Mouse (Mus musculus) liver, embryonic 16.5 days (tissue): ENCODE data around the gene Serac1. TPM values are rescaled to one million over a fixed set of nuclear protein-coding genes. Genes with fewer than 3 reads are reported as not detected.

Source experiments
- ATAC-seq: fragments of 200-750 bp; cut with Nextera tagmentation; 2 replicates; pipeline ENCODE4 v1.8.0; 2017; ENCODE audit warnings: low read depth, mild to moderate bottlenecking, moderate number of reproducible peaks, moderate library complexity
- H3K27ac ChIP-seq: fragments of 300-500 bp; sonication (generic); 2 replicates; pipeline ENCODE4 v1.5.1; 2014; ENCODE audit warnings: mild to moderate bottlenecking, low read length
- H3K27me3 ChIP-seq: fragments of 300-500 bp; sonication (generic); 2 replicates; pipeline ENCODE4 v1.6.1; 2014; ENCODE audit warnings: low read depth, low read length, mixed read lengths; ENCODE audit not compliant: control insufficient read depth, insufficient read depth
- H3K36me3 ChIP-seq: fragments of 300-500 bp; sonication (generic); 2 replicates; pipeline ENCODE4 v1.6.1; 2014; ENCODE audit warnings: mild to moderate bottlenecking; ENCODE audit not compliant: control insufficient read depth, insufficient read depth
- H3K4me1 ChIP-seq: fragments of 300-500 bp; sonication (generic); 2 replicates; pipeline ENCODE4 v1.6.1; 2014; ENCODE audit warnings: low read depth, low read length, mixed read lengths; ENCODE audit not compliant: control insufficient read depth
- H3K4me2 ChIP-seq: fragments of 300-500 bp; sonication (generic); 2 replicates; pipeline ENCODE4 v1.6.1; 2014; ENCODE audit warnings: low read depth, low read length, mixed read lengths
- H3K4me3 ChIP-seq: fragments of 300-500 bp; sonication (generic); 2 replicates; pipeline ENCODE4 v1.5.1; 2014; ENCODE audit warnings: low read depth, mild to moderate bottlenecking, low read length
- H3K9ac ChIP-seq: fragments of 300-500 bp; sonication (generic); 2 replicates; pipeline ENCODE4 v1.6.1; 2014; ENCODE audit warnings: low read depth, low read length
- H3K9me3 ChIP-seq: fragments of 300-500 bp; sonication (generic); replicated peaks from 2 replicates; pipeline ENCODE4 v1.6.1; 2016; ENCODE audit warnings: low read length; ENCODE audit not compliant: control insufficient read depth
- WGBS: fragments of 180-500 bp; shearing (Covaris S2); extraction: QIAGEN DNeasy Blood & Tissue Kit; methylation state at CpG from one replicate; pipeline ENCODE4 v1.1.7; 2014; ENCODE audit not compliant: insufficient replicate concordance; 5-methylcytosine and 5-hydroxymethylcytosine counted together
- polyA plus RNA-seq: library from polyadenylated mRNA; unstranded; fragments of >200 nt; fragmentation: Nextera tagmentation; extraction: Ambion mirVana; gene quantifications from 2 replicates; pipeline ENCODE4 v1.2.1, GENCODE M21; 2015

Gene Serac1
- polyA plus RNA-seq, 1 experiment from 2014 or later: 1.0 TPM

DNA sequence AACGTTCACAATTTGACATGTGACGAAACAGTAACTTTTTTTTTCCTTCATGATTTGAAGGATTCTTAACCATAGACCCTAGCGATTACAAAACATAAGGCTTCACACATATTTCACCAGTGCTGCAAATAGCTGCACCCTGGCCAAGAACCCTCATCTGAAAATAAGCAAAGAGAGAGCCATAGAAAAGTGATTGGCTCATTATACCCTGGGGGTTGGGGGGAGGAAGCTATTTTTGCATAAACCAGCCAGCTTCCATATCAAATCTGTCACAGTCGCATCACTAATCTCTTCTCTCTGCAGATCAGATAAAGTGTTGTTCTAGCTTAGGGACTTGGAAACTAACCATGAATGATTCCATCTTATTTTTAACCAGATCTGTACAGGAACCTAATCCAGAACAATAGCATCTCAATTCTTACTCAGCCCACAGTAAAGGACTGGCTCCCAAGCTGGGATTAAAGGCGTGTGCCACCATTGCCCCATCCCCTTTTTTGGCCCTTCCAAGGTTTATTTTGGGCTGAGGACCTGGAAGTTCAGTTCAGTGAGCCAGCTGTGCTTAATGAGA lies 3.9 kb upstream of the Serac1 start:
- H3K36me3 ChIP-seq: peaks cover 6% of the 10 kb centered on the region
- no peak overlapping the region for H3K9ac ChIP-seq
- H3K27me3 ChIP-seq: no peaks in the 10 kb centered on the region
- no peak overlapping the region for H3K4me3 ChIP-seq
- ATAC-seq: no peak
- H3K4me1 ChIP-seq: peaks cover 10% of the 10 kb centered on the region; the same call in 1 of the 2 replicates
- no peak overlapping the region for H3K27ac ChIP-seq
- WGBS: 73% methylated on average over 5 of the region's 5 CpGs
- H3K9me3 ChIP-seq: no peaks in the 10 kb centered on the region
- no peak overlapping the region for H3K4me2 ChIP-seq

DNA sequence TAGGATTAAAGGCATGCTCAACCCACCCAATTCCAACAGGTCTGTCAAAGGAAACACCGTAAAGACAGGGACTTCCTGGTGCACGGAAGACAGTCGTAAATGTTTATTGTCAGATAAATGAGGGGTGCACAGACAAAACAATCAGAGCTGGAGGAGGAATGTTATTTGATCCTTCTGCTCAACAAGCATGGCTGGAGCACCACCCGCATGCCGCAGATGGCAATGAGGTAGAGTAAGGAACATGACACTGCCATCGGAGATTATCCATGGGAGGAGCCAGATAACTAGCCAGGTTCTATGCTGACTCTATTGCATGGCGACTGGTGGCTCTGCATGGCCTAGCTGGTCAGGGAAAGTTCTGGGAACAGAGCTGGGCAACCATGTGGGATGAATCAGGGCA lies 6.1 kb downstream of the Serac1 start:
- no peaks in the 10 kb centered on the region for H3K4me1 ChIP-seq
- H3K36me3 ChIP-seq: no peaks in the 10 kb centered on the region
- no peaks in the 10 kb centered on the region for H3K27me3 ChIP-seq
- WGBS: 67% methylated on average over 7 of the region's 7 CpGs
- H3K4me2 ChIP-seq: no peak overlapping the region
- no peaks in the 10 kb centered on the region for H3K9me3 ChIP-seq
- no peak overlapping the region for H3K27ac ChIP-seq
- H3K4me3 ChIP-seq: no peak overlapping the region
- ATAC-seq: no peak
- H3K9ac ChIP-seq: no peak overlapping the region

DNA sequence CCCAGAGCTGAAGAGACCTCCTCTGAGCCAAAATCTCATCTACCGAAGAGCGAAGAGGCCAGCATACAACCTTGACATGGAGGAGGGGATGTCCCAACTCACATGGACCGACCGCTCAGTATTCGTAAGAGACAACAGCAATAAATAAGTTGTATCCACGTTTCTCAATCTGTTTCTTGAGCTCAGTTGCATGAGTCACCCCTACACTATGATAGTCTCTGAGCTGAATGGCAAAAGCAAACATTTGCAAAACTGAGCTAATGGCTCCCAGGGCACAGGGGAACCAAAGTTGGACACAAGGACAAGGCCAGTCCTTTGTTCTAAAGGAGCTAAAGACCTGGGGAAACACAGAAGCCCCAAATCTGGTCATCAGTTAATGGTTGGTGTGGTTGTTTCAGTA lies 9.7 kb downstream of the Serac1 start:
- no peak overlapping the region for H3K27ac ChIP-seq
- H3K4me2 ChIP-seq: no peak overlapping the region
- H3K27me3 ChIP-seq: no peaks in the 10 kb centered on the region
- no peaks in the 10 kb centered on the region for H3K9me3 ChIP-seq
- 68% methylated on average over 6 of the region's 6 CpGs for WGBS
- H3K36me3 ChIP-seq: no peaks in the 10 kb centered on the region
- no peaks in the 10 kb centered on the region for H3K4me1 ChIP-seq
- ATAC-seq: no peak
- no peak overlapping the region for H3K4me3 ChIP-seq
- H3K9ac ChIP-seq: no peak overlapping the region

DNA sequence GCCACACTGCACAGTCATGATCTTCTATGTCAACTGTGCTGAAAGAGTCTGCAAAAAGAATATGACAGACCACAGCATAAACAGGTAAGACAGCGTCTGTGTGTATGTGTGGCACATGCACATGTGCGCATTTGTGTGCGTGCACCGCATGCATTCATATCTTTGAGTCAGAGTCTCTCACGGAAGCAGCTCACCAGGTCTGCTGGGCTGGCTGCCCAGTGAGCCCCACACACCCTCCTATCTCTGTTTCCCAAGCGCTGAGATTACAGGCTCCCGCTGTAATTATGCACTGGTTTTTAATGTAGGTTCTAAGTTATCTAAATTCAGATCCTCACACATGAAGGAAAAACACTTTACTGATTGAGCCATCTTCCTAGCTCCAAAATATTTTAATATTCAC lies 11.9 kb downstream of the Serac1 start:
- H3K4me2 ChIP-seq: no peak overlapping the region
- no peak overlapping the region for H3K9ac ChIP-seq
- no peaks in the 10 kb centered on the region for H3K36me3 ChIP-seq
- H3K4me1 ChIP-seq: no peaks in the 10 kb centered on the region
- 77% methylated on average over 7 of the region's 7 CpGs for WGBS
- ATAC-seq: no peak
- no peaks in the 10 kb centered on the region for H3K27me3 ChIP-seq
- H3K4me3 ChIP-seq: no peak overlapping the region
- no peak overlapping the region for H3K27ac ChIP-seq
- H3K9me3 ChIP-seq: no peaks in the 10 kb centered on the region

GRCm38 (mm10) chr17:6066021-6066420 lies 13.5 kb downstream of the Serac1 start:
- Histone ChIP-seq H3K4me1 (no peaks in the 10 kb centered on the region), H3K4me3 (no peak overlapping the region), H3K9ac (no peak overlapping the region), H3K9me3 (no peaks in the 10 kb centered on the region), H3K4me2 (no peak overlapping the region), H3K27ac (no peak overlapping the region), H3K36me3 (no peaks in the 10 kb centered on the region), H3K27me3 (no peaks in the 10 kb centered on the region)
- WGBS: 66% methylated on average over 2 of the region's 2 CpGs
- ATAC-seq: no peak

DNA sequence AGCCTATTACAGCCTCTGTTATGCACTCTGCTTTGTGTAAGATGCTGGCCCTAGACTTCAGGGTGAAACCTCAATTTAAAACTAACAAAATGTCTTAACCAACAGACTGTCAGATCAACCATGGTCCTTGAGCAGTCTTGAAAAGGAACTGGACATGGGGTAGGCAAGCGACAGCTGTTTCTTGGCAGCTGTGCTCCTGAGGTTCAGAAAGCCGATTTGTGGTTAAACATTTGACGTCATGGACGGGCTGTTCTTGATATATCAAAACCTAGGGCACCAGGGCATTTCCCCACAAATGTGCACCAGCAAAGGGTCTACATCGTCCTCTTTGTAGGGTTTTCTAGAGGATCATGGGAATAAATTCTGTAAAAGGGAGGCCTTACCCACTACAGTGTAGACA lies 16.0 kb downstream of the Serac1 start:
- H3K4me1 ChIP-seq: no peaks in the 10 kb centered on the region
- no peak overlapping the region for H3K4me3 ChIP-seq
- no peak overlapping the region for H3K4me2 ChIP-seq
- H3K9me3 ChIP-seq: no peaks in the 10 kb centered on the region
- no peak overlapping the region for H3K9ac ChIP-seq
- H3K27ac ChIP-seq: no peak overlapping the region
- no peak for ATAC-seq
- H3K36me3 ChIP-seq: no peaks in the 10 kb centered on the region
- WGBS: 63% methylated on average over 5 of the region's 5 CpGs
- no peaks in the 10 kb centered on the region for H3K27me3 ChIP-seq

DNA sequence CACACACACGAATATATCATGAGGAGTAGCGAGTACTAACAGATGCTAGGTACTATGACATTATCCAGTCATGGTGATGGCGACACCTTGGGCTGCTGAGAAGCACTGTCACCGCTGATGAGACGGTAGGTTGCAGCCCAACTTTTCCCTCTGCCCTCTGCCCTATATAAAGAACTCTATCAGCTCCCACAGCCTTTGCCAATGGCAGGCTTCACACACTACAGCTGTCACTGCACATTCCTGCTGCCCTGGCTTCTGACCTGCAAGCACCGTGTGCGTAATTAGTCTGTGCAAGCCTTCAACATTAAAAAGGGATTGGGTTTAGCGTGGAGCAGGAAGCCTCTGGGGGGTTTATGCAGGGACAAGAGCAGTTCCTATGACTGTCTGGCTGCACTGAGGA lies 16.7 kb downstream of the Serac1 start:
- no peaks in the 10 kb centered on the region for H3K27me3 ChIP-seq
- no peaks in the 10 kb centered on the region for H3K36me3 ChIP-seq
- H3K4me2 ChIP-seq: no peak overlapping the region
- no peak overlapping the region for H3K27ac ChIP-seq
- no peak overlapping the region for H3K9ac ChIP-seq
- H3K9me3 ChIP-seq: no peaks in the 10 kb centered on the region
- no peak for ATAC-seq
- 75% methylated on average over 8 of the region's 8 CpGs for WGBS
- no peaks in the 10 kb centered on the region for H3K4me1 ChIP-seq
- H3K4me3 ChIP-seq: no peak overlapping the region

- Histone ChIP-seq H3K4me1 (no peaks in the 10 kb centered on the region), H3K27me3 (no peaks in the 10 kb centered on the region)
These were observed 24.6 kb downstream of the Serac1 start for GRCm38 (mm10) chr17:6054934-6055355.

GRCm38 (mm10) chr17:6052801-6053200 lies 26.7 kb downstream of the Serac1 start:
- H3K9ac ChIP-seq: no peak overlapping the region
- no peak overlapping the region for H3K4me3 ChIP-seq
- H3K27me3 ChIP-seq: no peaks in the 10 kb centered on the region
- H3K4me1 ChIP-seq: no peaks in the 10 kb centered on the region
- no peak for ATAC-seq
- H3K9me3 ChIP-seq: no peaks in the 10 kb centered on the region
- H3K36me3 ChIP-seq: no peaks in the 10 kb centered on the region
- no peak overlapping the region for H3K4me2 ChIP-seq
- no peak overlapping the region for H3K27ac ChIP-seq
- WGBS: 68% methylated on average over 4 of the region's 4 CpGs

More at GRCm38 (mm10) chr17:6054934-6055355, 24.6 kb downstream of the Serac1 start:
- Histone ChIP-seq H3K9me3 (no peaks in the 10 kb centered on the region), H3K9ac (no peak overlapping the region), H3K36me3 (no peaks in the 10 kb centered on the region), H3K27ac (no peak overlapping the region), H3K4me2 (no peak overlapping the region), H3K4me3 (no peak overlapping the region)
- WGBS: 21% methylated on average over 5 of the region's 5 CpGs
- ATAC-seq: no peak
